Mouse (Mus musculus) right cerebral cortex, postnatal 4 days (tissue): ENCODE measurements around the gene Mtm1.
A peak's percentile ranks its signal among the peaks of the same experiment; 100 is the strongest.

Experiments
- DNase-seq: peaks from one replicate; pipeline ENCODE4 v3.0.0-alpha.2; 2022

Gene Mtm1

DNA sequence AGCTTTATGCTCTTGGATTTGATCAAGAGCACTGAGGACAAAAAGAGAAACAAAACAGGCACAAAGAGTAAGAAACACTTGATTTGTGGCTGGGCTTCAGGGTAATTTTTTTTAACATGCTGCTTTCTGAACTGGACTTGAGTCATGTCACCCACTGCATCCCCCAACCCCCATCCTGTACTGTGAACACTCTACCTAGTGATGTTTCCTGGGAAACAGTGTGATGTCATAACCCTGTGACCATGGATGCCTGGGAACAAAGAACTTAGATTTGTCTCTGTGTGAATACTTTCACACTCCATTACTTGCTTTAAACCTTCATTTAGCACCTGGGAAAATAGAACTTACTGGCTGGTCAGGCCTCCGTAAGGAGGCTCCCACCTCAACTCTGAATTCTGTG, at the start of gene Mtm1:
Gene Mtm1 (plus strand): TSS at position 301 of the 400 bp plus-strand sequence.
- DNase-seq = no peak

DNA sequence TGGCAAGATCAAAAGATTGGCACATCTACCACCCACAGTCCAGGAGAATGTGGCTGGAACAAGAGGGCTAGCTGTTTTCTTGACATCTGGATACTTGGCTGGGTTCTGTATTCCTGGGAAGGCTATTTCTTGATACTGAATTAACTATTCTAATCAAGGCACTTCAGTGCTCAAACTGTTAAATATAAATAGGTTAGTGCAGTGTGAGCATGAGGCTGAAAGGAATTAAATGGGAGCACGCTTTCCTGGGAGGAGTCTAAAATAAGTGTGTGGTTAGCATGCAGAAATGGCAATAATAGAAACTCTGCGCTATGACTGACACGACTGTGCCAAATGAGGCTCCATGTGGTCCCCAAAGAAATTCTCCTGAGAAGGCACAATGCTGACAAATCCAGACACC, 29.0 kb upstream of the Mtm1 start:
- DNase-seq = no peak

DNA sequence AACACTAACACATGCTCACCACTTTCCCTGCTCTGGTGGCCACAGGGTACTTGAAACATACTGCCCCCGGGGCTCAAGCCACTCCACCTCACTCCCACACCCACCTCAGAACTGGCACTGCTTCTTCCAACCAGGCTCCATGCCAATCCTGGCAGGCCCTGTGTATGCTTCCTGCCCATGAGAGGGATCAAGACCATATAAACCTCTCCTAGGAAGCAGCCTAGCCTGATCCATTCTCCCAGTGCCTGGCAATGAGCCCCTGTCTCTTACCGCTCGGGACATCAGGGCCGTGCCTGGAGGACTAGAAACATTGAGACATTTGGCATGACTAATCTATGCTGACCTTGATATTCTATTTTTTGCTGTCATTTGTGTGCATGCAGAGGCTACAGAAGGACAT, 26.9 kb upstream of the Mtm1 start:
- DNase-seq = peak; percentile 1

DNA sequence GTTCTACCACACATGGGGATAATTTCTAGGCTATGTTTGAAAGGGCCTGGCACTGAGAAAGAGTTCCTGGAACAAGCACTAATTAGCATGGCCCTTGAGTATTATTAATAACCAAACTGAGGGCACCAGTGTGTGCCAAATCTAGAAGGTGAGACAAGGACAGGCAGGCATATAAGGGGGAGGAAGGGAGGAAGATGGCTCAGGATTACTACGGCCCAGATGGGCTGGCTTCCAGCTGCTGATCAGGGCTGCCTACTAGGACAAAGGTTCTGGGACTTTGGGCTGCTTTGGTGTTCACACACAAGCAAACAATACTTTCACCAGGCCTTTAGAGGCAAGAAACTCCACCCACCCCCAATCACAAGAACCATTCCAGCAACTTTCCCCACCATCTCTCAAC, 24.2 kb upstream of the Mtm1 start:
- DNase-seq = no peak

DNA sequence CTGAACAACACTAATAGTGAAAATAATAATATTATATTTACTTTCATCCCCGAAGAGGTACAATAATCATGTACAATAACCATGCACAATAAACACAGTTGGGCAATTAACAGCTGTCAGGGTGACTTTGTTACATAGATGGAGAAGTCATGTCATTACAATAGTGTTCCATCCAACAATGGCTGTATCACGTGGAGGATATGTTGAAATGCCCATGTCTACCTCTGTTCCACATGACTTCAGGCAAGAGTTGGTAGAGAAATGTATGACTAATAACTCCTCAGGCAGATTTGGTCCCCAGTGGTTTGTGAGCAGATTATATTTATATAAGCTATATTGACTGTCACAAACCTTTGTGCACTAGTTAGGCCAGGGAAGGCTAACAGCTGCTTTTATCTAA, 5.8 kb upstream of the Mtm1 start:
- DNase-seq = no peak

- no peak for DNase-seq
These were observed 4.6 kb upstream of the Mtm1 start for GRCm38 (mm10) chrX:71205821-71206542.

GRCm38 (mm10) chrX:71206595-71206994, 4.0 kb upstream of the Mtm1 start:
- DNase-seq = no peak

GRCm38 (mm10) chrX:71212911-71213310, 2.3 kb downstream of the Mtm1 start:
- DNase-seq = no peak

- peak; percentile 45 for DNase-seq
These were observed 4.0 kb downstream of the Mtm1 start for GRCm38 (mm10) chrX:71214441-71215112.

DNA sequence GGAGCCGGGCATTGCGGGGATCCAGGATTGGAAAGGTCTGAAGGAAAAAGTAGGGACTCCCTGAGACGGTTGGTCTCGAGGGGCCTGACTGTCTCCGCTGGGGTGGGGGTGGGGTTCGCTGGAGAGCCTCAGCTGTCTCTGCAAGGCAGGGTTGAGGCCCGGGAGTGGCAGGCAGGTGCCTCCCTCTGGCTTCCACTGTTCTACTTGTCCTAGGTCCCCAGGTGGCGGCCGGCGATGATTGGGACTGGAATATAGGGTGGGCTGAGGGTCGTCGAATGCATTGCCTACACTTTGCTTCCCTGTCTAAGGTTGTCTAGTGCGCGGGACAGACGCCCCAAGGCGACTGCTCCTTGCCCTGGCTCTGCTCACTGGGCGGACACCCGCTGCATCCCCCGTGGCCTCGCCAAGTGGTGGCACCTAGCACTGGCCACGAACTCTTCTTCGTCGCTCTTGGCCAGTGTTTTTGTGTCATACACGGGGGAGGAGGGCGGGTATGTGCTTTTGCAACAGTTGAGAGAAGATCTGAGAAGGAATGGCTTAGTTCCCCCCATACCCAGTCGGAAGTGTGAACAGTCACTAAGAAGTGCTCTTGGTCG, 4.6 kb downstream of the Mtm1 start:
- DNase-seq = no peak

GRCm38 (mm10) chrX:71216879-71217278, 6.3 kb downstream of the Mtm1 start:
- no peak for DNase-seq

- no peak for DNase-seq
These were observed 8.3 kb downstream of the Mtm1 start for GRCm38 (mm10) chrX:71218853-71219252.

- no peak for DNase-seq
These were observed 10.3 kb downstream of the Mtm1 start for GRCm38 (mm10) chrX:71220896-71221295.

- DNase-seq = no peak
These were observed 12.3 kb downstream of the Mtm1 start for GRCm38 (mm10) chrX:71222648-71223408.

GRCm38 (mm10) chrX:71226881-71227280, 16.3 kb downstream of the Mtm1 start:
- DNase-seq = no peak

DNA sequence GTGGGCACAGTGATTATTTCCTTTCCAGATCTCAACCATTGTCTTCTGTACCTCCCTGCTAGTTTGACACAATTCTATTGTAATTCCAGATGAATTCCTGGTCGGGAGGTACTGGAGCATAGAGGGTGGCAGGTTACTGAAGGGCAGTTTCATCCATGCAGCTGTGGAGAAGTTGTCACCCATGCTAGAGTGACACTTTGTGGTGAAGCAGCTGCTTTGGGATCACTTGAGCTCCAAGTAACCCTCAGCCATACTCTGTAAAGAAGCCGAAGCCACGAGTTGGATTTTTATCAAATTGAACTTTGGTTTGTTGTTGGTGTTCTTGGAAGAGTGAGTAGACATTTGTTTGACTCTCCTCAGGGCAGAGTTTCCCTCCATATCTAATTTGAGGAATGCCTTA, 17.6 kb downstream of the Mtm1 start:
- no peak for DNase-seq

GRCm38 (mm10) chrX:71230847-71231246, 20.3 kb downstream of the Mtm1 start:
- no peak for DNase-seq

DNA sequence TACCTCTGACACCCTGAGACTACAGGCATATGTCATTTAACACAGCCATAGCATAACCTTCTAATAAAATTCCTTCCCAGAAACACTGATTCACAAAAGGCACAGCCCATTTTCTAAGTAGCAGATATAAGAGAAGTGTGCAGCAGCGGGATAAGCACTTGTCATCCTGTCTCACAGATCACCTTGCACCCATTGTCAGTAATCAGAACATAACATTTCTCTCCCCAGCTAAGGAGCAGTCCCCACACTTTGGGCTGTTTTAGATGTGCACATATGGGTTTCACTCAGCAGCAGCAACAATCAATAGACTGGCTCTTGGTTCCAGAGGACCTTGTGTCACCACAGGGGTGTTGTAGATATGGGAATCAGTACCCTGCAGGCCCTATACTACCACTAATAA, 45.9 kb downstream of the Mtm1 start:
- no peak for DNase-seq

GRCm38 (mm10) chrX:71260857-71261256, 50.3 kb downstream of the Mtm1 start:
- DNase-seq = no peak

DNA sequence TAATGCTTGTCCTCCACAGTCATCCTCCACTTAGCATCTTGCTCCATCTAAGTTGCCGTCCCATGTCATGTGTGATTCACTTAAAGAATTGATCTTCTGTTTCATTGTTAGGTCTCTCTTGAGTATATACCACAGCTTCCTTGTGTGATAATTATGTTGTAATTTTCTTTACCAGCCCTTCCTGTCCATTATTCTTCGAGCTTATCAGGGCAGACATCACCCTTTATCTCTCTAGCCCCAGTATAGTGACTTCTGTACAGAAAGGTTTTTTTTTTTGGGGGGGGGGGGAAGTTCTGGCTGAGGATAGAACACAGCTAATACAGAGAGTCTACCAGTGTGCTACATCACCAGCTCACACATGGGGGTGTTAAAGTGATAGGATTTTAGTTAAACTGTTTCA, 53.7 kb downstream of the Mtm1 start:
- no peak for DNase-seq

DNA sequence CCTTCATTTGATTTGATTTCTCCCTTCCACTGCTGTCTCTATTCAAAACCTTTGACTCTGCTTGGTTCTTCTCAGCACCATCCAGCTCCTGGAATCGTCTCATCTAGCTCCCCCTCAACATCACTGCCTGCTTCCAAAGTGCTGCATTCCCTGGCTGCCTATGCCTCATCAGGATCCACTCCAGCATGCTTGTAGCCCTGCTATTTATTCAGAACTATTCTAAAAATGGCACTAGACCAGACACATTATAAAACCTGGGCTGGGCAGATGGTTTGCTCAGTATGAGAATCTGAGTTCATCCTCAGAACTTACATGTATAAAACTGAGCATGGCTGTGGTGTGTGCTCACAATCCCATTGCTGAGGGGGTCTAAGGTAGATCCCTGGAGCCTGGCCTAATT, 58.4 kb downstream of the Mtm1 start:
- peak; percentile 2 for DNase-seq

- DNase-seq = no peak
These were observed 63.6 kb downstream of the Mtm1 start for GRCm38 (mm10) chrX:71274150-71274549.

- no peak for DNase-seq
These were observed 74.9 kb downstream of the Mtm1 start for GRCm38 (mm10) chrX:71285473-71285872.

GRCm38 (mm10) chrX:71287088-71287487, 76.5 kb downstream of the Mtm1 start:
- no peak for DNase-seq
